Mouse (Mus musculus) heart, adult 18-20 months (tissue): ENCODE results near the gene Anapc1. TPM values are rescaled to one million over a fixed set of nuclear protein-coding genes. Genes with fewer than 3 reads are reported as not detected.
"Not testable (repeated sequence)": the region's sequence is repeated elsewhere in the genome, so short reads cannot be mapped to it uniquely, and the experiment has no call there.

Source experiments
- DNase-seq, 2 experiments: peaks; one replicate each; pipeline ENCODE4 v3.0.0; 2021 to 2022; ENCODE audit warnings: mixed read lengths in 1 of 2
- total RNA-seq, 2 experiments: library from RNA; stranded (reverse); gene quantifications; 2 replicates each; pipeline ENCODE4 v1.2.3; 2021

Anapc1 gene
- total RNA-seq, 2 experiments from 2014 or later, result 36.6 to 43.3 TPM

DNA sequence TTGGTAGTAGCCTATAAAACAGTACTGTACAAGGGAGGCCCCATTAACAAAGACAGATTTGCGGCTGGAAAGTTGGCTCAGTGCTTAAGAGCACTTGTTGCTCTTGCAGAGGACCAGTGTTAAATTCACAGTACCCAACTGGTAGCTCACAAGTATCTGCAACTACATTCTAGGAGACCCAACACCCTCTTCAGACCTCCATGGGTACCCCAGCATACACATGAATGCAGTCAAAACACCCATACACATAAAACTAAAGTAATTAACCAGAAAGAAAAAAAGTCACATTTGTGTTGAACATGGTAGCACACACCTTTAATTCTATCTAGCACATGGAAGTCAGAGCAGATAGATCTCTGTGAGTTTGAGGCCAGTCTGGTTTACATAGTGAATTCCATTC, 9.9 kb upstream of the Anapc1 start:
- DNase-seq, result no peak

GRCm38 (mm10) chr2:128696426-128696825, 9.2 kb upstream of the Anapc1 start:
- no peak for DNase-seq

DNA sequence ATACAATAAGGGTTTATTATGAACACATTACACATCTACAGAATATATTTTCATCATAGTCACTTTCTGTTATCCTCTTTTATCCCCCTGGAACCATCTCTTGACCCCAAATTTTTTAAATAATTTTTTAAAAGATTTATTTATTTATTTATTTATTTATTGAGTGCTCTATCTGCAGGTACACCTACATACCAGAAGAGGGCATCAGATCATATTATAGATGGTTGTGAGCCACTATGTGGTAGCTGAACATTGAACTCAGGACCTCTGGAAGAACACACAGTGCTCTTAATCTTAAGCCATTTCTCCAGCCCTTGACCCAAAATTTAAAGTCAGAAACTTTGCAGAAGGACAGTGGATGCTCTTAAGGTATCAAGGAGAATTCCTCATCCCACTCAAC, 7.4 kb upstream of the Anapc1 start:
- DNase-seq, result no peak

GRCm38 (mm10) chr2:128693828-128694227, 6.6 kb upstream of the Anapc1 start:
- not testable (repeated sequence) for DNase-seq

GRCm38 (mm10) chr2:128693236-128693635, 6.0 kb upstream of the Anapc1 start:
- DNase-seq, result no peak

DNA sequence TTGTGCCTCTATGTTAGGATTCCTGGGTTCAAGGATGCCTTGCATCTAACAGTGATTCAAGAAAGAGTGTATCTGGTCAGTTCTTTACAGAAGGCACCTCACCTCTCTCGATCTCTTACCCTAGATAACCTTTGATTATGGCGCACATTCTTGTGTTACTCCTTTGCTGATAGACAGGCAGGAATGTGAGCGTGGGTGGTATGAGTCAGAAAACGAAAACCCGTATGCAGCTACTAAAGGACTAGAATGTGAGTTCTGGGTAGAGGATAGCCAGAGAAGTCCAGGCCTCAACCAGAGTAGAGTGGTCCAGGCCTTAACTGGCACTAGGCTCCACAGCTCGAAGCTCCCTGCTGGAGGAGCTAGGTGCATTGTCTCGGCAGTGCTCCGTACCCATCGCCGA, 5.6 kb upstream of the Anapc1 start:
- DNase-seq, result no peak

DNA sequence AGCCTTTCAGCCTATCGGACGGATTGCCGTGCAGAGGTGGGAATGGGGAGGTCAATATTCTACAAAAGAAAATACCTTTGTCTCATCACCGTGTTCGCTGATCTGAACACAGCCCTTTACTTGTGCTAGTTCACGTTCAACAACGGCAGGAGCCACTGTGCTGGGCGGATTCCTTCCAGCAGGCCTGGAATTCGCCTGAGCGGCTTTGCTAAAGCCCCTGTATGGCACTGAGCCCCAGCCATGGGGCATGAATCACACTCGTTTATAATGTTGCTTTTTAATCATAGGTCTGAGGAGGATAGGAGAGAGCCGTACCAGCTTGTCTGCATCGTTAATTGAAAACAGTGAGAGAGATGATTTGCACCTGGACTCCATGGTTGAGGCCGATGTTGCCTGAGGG, 5.1 kb upstream of the Anapc1 start:
- no peak for DNase-seq

- no peak for DNase-seq
Measured at GRCm38 (mm10) chr2:128687558-128688120, 448 bp upstream of the Anapc1 start.

- DNase-seq, result peak in 1 of 2 experiments; percentile 12
Measured at GRCm38 (mm10) chr2:128680661-128681060, 6.5 kb downstream of the Anapc1 start.

GRCm38 (mm10) chr2:128620578-128620977, 66.6 kb downstream of the Anapc1 start:
- no peak for DNase-seq

DNA sequence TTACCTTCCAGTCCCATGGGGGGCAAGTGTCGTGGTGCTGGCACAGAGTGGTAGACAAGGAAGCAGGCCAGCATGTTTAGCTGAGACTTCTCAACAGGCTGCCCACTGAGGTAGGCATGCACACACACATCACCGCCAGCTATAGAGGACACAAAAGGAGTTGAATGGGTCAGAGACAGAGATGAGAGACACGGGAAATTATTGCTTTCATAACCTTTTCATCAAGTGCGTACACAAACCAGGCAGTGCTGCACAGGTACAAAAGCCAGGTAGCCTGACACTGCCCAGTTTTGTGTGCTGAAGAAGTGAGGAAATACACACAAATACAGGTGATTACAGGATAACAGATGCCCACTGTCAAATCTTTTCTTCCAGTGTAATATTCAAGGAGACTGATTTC, 71.8 kb downstream of the Anapc1 start:
- no peak for DNase-seq

GRCm38 (mm10) chr2:128613365-128613764, 73.8 kb downstream of the Anapc1 start:
- peak; percentile 23 to 50 for DNase-seq

DNA sequence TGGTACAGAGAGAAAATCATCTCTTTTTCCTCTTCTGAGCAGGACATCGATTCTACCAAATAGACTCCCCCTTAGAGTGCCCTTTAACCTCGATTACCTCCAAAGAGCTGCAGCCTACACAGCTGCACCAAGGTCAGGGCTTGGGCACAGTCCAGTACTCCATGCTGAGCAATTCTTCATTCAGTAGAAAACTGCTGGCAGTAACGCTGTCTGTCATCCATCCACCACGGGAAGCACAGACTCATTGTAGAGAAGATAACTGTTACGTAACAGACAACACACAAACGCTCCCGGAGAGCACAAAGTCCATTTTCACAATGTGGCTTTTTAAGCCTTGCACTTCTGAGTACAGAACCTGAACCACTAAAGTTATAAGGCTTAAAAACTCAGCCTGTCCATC, 74.9 kb downstream of the Anapc1 start:
- no peak for DNase-seq

DNA sequence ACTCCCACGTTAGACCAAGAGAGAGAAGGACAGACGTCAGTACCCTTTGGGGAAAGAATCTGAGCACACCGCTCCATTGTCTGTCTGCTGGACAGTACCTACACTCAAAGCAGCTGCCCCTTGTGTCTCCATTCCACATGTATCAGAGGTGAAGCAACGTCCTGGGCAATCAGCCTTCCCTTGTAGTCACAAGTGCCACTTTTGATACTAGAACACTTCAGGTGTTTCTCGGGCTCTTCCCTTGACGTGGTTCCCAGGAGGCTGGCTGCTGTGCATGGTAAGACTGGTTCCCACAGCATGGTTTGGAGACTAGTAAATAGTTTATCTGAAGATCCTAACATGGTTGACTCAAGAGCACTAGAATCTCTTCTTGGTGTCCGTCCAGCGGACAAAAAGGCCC, 76.0 kb downstream of the Anapc1 start:
- no peak for DNase-seq

DNA sequence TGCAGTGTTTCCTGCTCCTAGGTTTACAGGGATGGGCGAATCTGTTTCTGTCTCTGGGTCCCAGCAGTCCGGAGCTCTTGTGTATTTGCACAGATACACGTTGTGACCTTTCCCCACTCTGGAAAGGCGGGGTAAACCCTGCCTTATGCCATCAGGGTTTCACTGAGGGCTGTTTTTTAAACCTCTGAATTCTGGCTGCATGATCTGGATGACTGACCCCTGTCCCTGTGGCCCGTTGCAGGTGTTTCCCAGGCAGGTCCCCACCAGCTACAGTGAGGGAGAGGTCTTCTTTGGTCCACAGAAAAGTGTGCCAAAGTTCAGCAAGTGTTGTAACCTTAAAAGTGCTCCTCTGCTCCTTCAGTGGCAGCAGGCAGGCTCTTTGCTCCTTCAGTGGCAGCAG, 77.9 kb downstream of the Anapc1 start:
- DNase-seq, result no peak

GRCm38 (mm10) chr2:128601534-128601933, 85.7 kb downstream of the Anapc1 start:
- no peak for DNase-seq

DNA sequence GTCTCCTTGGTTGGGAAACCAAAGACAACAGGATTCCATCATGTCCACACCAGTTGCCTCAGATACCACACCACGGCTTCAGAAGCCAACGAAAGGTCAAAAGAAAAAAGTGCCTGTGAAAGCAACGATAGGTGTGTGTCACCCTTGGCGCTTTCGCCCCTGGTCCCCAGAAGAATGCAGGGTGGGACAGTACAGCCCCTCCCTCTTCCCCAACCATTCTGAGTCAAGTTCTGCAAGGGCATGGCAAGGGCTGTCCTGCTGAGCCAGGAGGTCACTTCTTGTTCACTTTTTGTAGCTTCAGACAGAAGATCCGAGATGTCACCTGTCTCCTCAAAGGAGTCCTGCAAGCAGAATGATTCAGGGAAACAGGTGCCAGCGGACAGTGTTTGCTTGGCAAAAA, 94.9 kb downstream of the Anapc1 start:
- no peak for DNase-seq

GRCm38 (mm10) chr2:128590909-128591308, 96.3 kb downstream of the Anapc1 start, which contains the start of gene Spdye4c:
Spdye4c (plus strand) TSS chr2:128591209.
- DNase-seq, result no peak

GRCm38 (mm10) chr2:128582881-128583280, 104.3 kb downstream of the Anapc1 start:
- no peak for DNase-seq

- peak; percentile 78 to 93 for DNase-seq
Measured at GRCm38 (mm10) chr2:128572726-128573624, 114.2 kb downstream of the Anapc1 start.

DNA sequence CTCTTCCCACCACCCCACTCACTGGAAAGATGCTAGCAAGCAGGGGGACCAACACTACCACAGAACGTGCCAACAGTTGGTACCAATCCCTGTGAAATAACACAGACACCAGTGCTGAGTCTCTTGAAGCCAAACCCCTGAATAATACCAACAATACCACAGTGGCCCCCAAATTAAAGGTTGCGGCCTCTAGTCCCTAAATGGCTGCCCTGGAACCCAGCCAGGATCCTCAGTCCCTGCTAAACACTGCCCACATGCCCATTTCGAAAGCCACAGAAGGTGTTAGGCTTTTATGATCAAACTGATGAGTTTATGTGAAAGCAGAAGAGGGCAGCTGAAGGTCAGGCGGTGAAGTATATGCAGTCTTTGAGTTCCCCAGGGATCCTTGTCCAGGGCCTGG, 116.2 kb downstream of the Anapc1 start:
- DNase-seq, result no peak

DNA sequence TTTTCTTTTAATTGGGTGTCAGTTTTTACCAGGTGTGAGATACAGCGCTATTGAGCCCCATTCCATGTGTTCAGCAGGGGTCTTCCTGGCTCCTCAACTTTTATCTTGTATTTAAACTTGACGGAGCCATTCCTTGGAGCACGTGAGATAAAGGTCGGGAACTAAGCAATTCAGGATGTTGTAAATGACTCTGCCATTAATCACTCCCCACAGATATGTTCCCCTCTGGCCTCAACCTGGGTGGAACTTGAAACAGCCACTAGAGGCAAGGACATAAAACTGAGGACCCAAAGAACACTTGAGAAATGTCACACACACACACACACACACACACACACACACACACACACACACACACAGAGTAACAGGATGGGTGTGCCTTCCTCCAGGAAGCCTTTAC, 118.7 kb downstream of the Anapc1 start:
- DNase-seq, result no peak

DNA sequence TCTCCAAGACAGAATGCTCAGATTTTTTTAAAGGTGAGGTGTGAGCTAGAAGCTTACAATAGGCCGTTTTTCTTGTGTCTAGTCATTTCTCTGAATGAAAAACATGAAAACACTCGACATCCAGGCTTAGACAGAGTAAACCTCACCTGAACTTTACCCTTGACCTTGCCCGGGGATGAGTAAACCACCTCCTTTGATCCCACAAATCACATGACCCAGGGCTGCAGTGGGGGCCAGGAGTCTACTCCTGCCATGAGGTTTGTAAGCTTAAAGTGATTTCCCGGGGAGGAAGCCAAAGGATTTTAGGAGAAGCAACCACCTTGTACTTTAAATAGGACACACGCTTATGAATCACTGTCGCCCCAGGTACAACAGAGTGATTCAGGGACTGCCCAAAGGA, 119.2 kb downstream of the Anapc1 start:
- DNase-seq, result no peak
